Mouse (Mus musculus) ES-CJ7 (cell line): Measurements from ENCODE around the gene Slc48a1.

Source experiments
- DNase-seq: peaks from one replicate; pipeline ENCODE4 v3.0.0; 2011; ENCODE audit warnings: low read depth, low spot score

Gene Slc48a1

DNA sequence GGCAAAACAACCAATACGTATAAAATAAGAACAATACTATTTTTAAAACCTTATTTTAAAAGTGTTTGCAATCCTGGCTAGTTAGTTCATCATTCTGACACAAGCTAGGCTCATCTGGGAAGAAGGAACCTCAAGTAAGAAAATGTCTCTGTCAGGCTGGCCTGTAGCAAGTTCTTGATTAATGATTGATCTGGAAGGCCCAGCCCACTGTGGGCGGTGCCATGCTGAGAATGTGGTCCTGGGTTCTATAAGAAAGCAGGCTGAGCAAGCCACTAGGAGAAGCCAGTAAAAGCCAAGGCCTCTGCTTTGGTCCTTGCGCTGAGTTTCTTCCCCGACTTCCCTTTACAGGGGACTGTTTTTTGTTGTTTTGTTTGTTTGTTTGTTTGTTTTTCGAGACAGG, 25.8 kb upstream of the Slc48a1 start:
- no peak for DNase-seq

DNA sequence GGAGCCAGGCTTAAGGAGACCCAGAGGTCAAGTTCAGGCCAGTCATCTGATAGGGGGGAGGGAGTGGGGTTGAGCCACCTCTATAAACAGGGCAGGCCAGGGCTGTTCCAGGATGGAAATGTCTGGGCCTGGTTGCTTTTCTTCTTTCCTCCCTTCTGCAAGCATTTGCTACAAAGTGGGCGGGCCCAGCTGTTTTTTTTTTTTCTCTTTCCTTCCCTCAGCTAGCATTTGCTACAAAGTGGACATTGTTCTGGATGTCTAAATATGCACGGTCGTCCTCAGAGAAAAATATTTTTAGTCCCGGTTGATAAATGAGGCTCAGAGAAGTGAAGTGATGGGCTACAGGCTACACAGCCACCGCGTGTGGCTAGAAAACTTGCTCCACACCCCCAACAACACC, 23.8 kb upstream of the Slc48a1 start:
- peak; percentile 23 for DNase-seq

DNA sequence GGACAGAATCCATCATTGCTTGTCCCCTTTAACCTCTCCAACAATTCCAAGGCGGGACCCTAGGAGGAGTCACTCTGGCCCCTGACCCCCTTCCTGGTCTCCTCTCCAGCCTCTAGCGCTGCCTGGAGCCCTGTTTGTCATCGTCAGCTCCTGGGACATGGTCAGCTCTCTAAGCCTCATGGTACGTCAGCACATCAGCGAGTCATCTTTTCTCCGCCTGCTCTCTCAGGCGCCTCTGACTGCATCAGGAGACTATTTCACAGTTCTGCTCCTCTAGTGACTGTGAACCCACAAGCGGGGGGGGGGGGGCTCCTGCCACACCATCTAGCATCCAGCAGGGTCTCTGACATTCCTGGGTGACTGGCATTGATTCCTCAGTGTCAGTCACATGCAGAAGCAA, 23.0 kb upstream of the Slc48a1 start:
- DNase-seq = no peak

DNA sequence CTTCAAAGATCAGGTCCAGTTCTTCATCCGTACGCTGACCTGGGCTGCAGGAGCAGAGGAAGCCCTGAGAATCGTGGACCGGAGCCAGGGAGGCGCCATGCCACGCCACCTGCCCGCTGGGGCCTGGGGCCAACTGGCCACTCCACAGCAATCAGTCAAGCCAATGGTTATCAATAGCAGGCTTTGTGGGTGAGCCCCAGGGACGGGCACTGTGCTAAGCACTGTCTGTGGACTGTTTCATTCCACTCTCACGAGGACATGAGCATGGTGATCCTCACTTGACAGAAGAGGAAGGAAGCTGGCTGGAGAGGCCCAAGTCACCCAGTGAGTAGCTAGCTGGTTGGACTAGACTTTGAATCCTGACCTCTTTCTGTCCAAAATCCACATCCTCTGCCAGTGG, 18.3 kb upstream of the Slc48a1 start:
- DNase-seq = no peak

DNA sequence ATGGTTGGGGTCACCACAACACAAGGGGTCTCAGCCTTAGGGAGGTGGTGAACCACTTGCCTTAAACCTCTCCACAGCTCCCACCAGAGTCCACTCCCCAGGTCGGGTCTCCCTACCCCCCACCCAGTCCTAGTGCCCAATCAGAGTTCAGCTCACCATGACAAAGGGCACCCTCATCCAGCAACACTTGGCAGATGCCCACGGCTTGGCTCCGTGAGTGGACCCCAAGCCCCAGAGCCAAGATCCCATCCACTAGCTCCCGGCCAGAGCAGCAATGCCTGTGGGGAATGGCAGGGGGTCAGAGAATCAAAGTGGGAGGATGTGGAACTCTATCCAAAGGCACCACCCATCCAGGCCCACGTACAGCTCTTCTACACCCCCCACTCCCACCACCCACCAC, 17.4 kb upstream of the Slc48a1 start:
- DNase-seq = no peak

DNA sequence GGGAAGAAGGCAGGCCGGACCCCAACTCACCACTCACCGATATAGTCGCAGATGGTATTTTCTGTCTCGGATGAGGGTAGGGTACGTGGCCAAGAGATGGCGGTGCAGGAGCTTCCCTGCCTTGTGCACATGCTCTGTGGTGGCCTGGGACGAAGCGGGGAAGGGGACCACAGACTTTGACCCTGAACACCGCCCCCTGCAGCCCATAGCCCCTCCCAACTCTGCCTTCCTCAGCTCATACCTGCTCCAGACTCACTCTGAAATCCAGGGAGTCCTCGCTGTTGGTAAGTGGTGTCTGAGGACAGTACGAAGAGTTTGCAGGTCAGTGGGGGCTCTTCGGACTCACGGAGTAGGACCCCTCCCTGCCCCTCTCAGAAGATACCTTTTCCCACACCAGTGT, 16.9 kb upstream of the Slc48a1 start:
- no peak for DNase-seq

DNA sequence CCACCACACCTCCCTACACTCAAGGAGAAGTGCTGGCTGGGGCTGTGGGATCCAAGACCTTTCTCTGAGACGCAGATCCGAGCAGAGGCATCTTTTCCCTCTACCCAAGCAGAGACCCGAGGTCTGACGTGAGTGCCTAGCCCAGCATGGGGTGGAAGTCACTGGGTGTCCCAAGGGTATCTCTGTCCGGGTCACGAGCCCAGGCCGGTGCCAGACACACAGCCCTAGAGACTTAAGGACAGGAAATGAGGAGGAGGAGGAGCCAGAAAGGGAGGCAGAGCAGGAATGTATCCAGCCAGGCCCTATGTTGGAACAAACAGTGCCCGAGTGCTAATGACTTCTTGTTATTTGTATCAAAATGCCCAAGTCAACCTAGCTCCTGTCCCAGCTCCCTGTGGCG, 15.6 kb upstream of the Slc48a1 start:
- DNase-seq = peak; percentile 41

DNA sequence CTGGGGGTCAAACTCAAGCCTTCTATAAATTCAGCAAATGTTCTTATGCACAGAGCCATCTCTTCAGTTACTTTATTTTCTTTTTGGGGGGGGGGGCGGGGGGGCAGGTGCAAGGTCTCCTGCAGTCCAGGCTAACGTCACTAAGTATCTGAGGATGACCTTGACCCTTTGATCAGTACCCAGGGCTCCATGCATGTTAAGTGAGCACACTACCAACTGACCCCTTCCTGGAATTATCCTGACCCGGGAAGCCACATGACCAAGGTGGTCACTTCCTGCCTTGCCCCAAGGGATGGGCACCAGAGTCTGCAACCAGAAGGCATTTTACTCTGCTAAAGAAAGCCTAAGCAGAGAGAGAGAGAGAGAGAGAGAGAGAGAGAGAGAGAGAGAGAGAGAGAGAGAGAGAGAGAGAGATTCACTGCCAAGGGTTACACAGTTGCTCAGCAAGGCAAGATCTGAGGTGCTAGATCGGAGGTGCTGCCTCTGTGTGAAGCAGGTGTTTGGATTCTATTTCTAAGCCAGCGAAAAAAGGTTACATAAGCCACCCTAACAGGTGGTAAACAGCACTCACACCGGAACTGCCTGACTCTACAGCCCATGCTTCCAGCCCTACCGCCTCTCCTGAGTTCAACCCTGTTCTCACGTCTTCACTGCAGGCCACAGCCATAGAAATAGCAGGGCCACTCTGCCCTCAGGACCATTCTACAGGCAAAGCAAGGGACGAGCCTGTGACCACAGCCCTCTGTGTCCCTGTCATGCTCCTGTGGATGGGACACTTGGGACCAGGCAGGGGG, 14.9 kb upstream of the Slc48a1 start:
- DNase-seq = no peak

DNA sequence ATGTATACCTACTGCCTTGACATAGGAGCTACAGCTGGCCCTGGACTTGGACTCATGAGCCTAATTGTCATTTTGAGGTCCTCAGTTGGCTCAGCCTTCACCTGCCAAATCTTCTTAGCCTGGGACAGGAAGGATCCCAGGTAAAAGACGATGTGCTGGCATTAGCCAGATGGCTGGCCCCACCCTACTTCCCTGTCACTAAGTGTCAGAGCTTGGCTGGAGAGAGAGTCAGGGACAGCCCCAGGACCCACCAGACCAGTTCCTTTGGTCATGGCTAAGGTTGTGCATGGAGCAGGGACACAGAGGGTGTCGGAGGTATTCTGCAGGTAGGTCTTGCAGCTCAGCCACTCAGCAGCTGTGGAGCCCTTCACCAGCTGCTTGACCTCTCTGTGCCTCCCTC, 13.8 kb upstream of the Slc48a1 start:
- DNase-seq = no peak

DNA sequence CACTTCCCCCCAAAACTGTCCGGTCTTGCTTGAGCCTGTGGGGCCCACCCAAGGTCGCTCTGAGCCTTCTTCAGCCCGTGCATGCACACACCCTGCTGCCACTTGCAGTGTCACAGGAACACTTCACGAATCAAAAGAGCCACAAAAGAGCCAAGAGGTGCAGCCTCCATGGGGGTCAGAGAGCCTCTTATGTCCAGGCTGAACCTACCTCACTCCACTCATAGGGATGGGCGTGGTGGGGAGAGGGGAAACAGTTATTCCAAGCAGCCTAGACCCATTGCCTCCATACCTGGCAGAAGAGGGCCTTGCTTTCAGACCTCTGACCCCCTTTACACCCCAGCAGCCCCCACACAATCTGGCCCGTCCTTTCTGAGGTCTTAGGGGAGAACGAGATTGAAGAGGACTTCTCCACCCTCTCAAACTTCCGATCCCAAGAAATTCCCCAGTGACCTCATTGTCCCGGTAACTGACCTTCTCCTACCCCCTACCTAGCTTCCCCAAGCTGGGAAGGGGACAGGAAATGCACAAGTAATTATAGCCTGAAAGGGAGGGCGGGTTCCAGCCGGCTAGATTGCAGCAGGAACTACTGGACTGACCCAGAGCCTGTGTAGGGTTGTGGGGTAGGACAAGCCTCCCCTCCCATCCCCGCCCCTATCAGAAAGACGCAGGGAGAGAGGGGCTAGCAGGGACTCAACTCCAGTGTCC, 13.1 kb upstream of the Slc48a1 start:
- DNase-seq = peak; percentile 80

DNA sequence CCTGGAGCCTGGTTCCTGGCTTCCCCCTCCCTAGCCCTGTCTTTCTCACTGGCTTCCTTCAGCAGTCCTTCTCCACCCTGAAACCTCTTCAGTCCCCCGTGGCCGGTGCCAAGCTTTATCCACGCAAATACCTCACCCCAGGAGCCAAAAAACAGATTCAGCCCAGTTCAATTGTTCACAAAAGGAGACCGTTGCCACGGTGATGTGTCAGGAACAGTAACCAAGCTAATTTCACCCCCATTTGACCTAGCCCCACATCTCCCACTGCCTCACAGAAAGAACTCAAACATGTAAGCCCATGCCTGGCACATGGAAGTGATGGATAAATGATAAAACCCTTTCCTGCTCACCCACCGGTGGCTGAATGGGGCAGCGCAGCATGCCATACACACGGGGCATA, 12.1 kb upstream of the Slc48a1 start:
- peak; percentile 44 for DNase-seq

DNA sequence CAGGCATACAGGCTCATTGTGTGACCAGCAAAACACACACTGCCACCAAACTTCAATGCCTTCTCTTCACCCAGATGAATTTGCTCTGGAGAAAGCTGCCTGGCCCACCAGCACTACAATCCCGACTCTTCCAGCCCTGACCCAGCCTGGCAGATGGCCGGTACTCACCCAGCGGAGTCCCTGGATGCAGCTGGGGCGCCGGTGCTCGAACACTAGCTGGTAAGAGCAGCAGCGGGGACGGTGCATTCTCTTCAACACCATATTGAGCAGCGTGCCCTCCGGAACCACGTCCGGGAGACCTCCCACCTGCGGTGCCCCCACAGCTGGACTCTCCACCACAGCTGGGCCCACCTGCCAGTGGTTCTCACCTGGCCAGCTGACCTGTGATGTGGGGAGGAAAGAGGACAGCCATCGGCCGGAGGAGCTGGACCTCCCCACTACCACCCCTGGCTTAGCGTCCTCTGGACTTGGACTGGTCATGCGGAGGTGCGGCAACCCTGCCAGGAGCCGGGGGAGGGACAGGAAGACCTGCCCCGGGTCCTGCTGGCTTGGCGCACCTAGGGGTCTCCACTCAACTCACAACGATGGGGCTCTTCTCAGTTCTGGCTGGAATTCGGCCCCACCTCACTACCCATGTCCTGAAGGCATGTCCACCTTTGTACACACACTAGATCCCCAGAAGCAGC, 11.6 kb upstream of the Slc48a1 start:
- no peak for DNase-seq

DNA sequence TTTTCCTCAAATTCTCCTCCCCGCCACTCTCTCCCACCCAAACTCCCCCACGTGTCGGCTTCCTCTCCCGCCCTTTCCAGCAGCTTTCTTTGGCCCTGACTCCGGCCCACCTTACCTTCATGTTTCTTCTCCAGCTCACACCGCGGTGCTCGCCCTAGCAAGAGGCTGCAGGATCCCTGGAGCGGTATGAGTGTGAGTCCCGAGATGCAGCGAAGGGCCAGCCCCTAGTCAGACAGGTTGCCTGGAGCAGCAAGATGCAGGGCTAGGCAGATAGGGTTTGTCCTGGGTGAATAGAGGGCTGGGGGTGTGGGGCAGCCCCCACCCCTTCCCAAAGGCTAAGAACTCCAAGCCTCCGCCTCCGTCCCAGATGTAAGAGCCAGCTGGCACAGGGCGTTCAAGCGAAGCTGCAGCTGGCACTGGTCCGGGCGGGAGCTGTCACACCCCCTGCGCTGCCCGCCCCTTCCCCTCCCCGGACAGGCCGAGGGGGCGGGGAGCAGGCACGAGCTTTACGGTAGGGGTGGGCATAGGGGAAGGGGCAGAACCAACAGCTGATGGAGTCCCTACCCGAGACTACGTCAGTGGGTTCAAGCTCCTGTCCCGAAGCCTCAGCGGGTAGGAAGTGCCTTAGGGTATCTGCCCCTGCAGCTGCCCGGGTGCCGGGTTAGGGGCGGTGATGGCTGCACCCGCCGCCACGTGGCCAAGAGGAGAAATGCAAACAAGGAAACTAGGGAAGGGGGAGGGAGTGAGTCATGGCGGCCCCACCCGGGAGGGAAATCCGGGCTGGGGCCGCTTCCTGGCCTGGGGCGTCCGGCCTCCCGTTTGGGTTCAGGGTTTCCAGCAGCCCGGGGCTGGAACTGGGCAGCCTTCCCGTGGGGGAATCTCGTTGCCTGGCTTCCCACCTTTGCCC, 10.8 kb upstream of the Slc48a1 start, which contains the start of gene Rapgef3:
TSS of gene Rapgef3 (minus strand) at position 693 of the 907 bp plus-strand sequence.
- DNase-seq = peak; percentile 80

DNA sequence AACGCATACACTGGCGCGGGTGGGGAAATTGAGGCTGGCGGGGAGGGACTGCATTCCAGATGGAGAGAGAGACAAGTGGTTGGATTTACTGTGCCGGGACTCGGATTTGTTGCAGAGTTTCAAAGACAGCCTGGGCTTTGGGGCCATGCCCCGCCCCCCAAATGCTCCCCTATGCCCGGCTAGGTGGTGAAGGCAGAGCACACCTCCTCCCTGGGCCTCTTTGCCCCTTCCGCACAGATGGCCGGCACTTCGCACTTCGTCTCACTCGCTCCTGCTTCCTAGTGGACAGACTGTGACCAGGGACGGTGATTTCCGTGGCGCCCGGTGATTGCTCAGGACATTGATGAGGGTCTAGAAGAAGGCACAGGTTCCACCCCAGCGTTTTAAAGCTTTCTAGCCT, 10.1 kb upstream of the Slc48a1 start:
- peak; percentile 40 for DNase-seq

DNA sequence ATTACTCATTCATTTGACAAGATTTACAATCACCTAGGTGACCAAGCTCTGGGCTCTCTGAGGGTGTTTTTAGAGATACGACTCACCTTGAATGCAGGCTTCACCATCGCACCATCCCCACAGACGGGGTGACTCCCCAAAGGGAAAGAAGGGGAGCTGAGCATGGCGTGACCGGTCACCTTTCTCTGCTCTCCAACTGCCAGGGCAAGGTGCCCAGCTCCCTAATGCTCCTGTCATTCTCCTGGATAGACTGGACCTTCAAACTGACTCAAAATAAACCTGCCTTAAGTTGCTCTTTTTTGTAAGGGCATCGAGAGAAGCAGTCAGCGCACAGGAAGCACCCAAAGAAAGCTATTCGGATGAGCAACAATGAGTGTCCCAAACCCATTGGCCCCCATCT, 8.0 kb upstream of the Slc48a1 start:
- no peak for DNase-seq

DNA sequence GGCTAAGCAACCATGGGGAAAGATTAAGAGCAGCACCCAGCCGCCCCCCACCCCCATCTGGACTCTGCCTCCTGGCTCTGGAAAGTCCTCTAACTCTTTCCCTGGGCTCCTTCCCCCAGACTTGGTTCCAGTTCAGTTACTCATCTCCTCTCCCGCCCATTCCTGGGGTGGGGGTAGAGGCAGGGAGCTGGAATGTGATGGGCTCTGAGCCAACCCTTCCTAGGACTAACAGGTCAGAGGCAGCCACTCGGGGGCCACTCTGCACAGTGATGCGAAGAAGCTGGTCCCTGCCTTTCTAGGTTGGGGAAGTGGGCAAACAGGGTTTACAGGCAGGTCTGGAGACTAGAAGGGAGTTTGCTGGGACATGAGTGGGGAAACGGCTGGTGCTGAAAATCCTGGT, 5.2 kb upstream of the Slc48a1 start:
- DNase-seq = no peak

DNA sequence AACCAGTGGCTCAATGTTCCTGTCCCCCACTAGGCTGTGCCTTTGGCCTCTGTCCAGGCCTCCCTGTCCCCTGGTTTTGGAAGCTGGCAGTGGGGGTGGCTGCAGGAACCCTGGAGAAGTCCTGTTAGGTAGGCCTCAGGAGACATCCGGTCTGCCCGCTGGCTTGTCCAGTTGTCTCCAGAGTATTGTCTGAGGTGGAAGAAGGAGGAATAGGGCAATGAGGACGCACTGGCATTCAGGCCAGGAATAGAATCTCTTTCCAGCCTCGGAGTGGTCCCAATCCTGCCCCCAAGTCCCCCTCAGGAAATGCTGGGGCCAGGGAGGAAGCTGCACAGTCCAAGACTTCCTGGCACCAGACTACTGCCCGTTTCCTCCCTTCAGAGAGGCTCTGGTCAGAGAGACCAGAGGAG, 4.4 kb upstream of the Slc48a1 start:
- DNase-seq = no peak

DNA sequence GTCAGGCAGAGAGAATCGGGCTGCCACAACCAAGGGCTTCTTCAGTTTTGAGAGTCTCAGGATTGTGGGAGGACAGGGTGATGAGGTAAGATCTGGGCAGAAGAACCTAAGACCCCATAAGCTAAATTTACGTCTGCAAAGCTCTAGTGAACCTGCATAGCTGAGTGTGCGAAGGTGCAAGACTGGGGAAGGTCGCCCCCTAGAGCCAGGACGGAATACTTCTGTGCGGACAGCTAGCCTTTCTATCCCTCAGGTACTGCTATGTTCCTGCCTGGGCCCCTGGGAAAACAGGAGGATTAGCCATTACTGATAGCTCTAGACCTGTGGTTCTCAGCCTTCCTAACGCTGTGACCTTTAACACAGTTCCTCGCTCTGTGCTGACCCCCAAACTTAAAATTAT, 1.8 kb upstream of the Slc48a1 start:
- DNase-seq = peak; percentile 74

DNA sequence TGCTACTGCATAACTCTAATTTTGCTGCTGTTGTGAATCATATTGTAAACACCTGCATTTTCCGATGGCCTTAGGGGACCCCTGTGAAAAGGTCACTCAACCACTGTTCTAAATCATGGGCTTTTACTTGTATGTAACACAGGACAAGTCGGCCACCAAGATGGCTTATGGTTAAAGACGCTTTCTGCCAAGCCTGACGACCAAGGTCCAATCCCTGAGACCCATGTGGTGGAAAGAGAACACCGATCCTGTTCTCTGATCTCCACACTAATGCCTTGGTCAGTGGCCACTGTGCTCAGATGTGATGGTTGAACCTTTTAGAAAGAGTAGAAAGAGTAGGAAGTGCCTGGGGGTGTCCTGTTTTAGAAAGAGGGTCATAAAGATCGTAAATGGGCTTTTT, 1.4 kb upstream of the Slc48a1 start:
- no peak for DNase-seq

DNA sequence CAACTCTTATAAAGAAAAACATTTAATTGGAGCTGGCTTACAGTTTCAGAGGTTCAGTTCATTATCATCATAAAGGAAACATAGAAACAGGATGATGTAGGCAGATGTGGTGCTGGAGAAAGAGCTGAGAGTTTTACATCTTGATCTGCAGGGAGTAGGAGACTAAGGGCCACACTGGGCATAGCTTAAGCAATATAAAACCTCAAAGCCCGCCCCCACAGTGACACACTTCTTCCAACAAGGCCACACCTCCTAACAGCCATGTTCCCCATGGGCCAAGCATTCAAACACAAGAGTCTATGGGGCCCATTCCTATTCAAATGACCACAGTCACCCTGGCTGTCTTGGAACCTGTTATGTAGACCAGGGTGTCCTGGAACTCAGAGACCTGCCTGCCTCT, 1.3 kb downstream of the Slc48a1 start:
- no peak for DNase-seq

DNA sequence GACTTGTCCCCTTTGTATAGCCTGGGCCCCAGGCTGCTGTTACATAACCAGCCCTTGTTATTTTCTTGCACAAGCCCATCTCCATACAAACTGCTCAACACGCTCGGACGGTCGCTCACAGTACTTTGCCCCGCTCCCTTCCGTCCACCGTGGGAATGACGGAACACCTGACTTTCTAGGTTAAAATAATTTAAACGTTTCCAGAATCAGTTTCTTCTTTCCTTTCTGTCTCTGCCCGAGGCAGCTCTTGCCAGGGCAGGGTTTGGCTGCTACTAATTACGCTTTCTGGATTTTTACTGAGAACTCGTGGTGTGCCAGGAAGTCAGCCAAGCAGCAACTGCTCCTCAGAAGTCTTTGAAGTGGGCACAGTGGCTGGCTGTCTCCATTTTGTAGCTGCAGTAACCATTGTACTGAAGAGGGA, 2.3 kb downstream of the Slc48a1 start:
- no peak for DNase-seq
